Mouse (Mus musculus) left cerebral cortex, postnatal 14 days (tissue): ENCODE data around the gene Dpf1. TPM values are rescaled to one million over a fixed set of nuclear protein-coding genes. Genes with fewer than 3 reads are reported as not detected.

Experiments used
- DNase-seq, 2 experiments: peaks; one replicate each; pipeline ENCODE4 v3.0.0; 2021 to 2022; ENCODE audit warnings: low spot score in 2 of 2, mixed read lengths in 1 of 2
- intact Hi-C: fragments of 180-260 bp; cut with DNase I; formaldehyde crosslinking; loops from one replicate; pipeline ENCODE4 v1.15.1; 2025
- total RNA-seq, 2 experiments: library from RNA; stranded (reverse); gene quantifications; 2 replicates each; pipeline ENCODE4 v1.2.3; 2021

Dpf1 gene
- total RNA-seq, 2 experiments from 2014 or later: 97.6 to 105 TPM

- intact Hi-C loops: no loop called here
- no peak for DNase-seq
Observed at GRCm38 (mm10) chr7:29334156-29334555, 30.4 kb downstream of the Dpf1 start.

GRCm38 (mm10) chr7:29335276-29335675 lies 31.5 kb downstream of the Dpf1 start:
- DNase-seq: no peak
- intact Hi-C loops: no loop called here

- intact Hi-C loops: no loop called here
- DNase-seq: no peak
Observed at GRCm38 (mm10) chr7:29335841-29336671, 32.3 kb downstream of the Dpf1 start.

- no peak for DNase-seq
- intact Hi-C loops: no loop called here
Observed at GRCm38 (mm10) chr7:29336795-29337319, 33.1 kb downstream of the Dpf1 start.

GRCm38 (mm10) chr7:29337766-29338165 lies 34.0 kb downstream of the Dpf1 start:
- DNase-seq: no peak
- intact Hi-C loops: no loop called here

- intact Hi-C loops: no loop called here
- DNase-seq: no peak
Observed at GRCm38 (mm10) chr7:29338351-29338919, 34.7 kb downstream of the Dpf1 start.

GRCm38 (mm10) chr7:29338984-29339679 lies 35.4 kb downstream of the Dpf1 start:
- DNase-seq: no peak
- intact Hi-C loops: no loop called here

- no peak for DNase-seq
- intact Hi-C loops: no loop called here
Observed at GRCm38 (mm10) chr7:29340247-29340646, 36.5 kb downstream of the Dpf1 start.

- intact Hi-C loops: no loop called here
- DNase-seq: no peak
Observed at GRCm38 (mm10) chr7:29340838-29341237, 37.1 kb downstream of the Dpf1 start.

- intact Hi-C loops: no loop called here
- DNase-seq: peak; percentile 53
Observed at GRCm38 (mm10) chr7:29341722-29342121, 38.0 kb downstream of the Dpf1 start.

- intact Hi-C loops: no loop called here
- DNase-seq: no peak
Observed at GRCm38 (mm10) chr7:29342489-29343092, 38.8 kb downstream of the Dpf1 start.

GRCm38 (mm10) chr7:29343746-29344145 lies 40.0 kb downstream of the Dpf1 start:
- intact Hi-C loops: no loop called here
- DNase-seq: no peak

GRCm38 (mm10) chr7:29345534-29345933 lies 41.8 kb downstream of the Dpf1 start:
- intact Hi-C loops: loop anchor here (5.0 kb wide), 1 partner anchor 38 kb away; no protein-coding TSS in a partner anchor
- peak; percentile 41 to 42 for DNase-seq

GRCm38 (mm10) chr7:29346212-29346611 lies 42.5 kb downstream of the Dpf1 start:
- intact Hi-C loops: loop anchor here (5.0 kb wide), 1 partner anchor 39 kb away; no protein-coding TSS in a partner anchor
- peak; percentile 41 to 70 for DNase-seq

GRCm38 (mm10) chr7:29350489-29350888 lies 46.7 kb downstream of the Dpf1 start:
- no peak for DNase-seq
- intact Hi-C loops: no loop called here

- intact Hi-C loops: no loop called here
- DNase-seq: no peak
Observed at GRCm38 (mm10) chr7:29352246-29352645, 48.5 kb downstream of the Dpf1 start.

GRCm38 (mm10) chr7:29354161-29354560 lies 50.4 kb downstream of the Dpf1 start:
- intact Hi-C loops: no loop called here
- DNase-seq: peak; percentile 57 to 70

GRCm38 (mm10) chr7:29355406-29355805 lies 51.7 kb downstream of the Dpf1 start:
- intact Hi-C loops: no loop called here
- DNase-seq: no peak

- intact Hi-C loops: loop anchor here (5.0 to 10.0 kb wide), 4 partner anchors 44 to 307 kb away; partner anchors contain the start of genes Dpf1, Ggn and Spred3
- peak in 1 of 2 experiments; percentile 54 for DNase-seq
Observed at GRCm38 (mm10) chr7:29361497-29361896, 57.7 kb downstream of the Dpf1 start.
